Mouse (Mus musculus): ENCODE measurements at regions not wholly inside any gene's neighbourhood (a gene's known extent, or its start where the extent isn't known, plus 50 kb on each side); places are given as distances from the start of the nearest gene placed in this dataset.

GRCm38 (mm10) chr13:105377038-105377437 lies 66.4 kb upstream of the Htr1a start:
- DNase-seq (ENCODE audit: low spot score in 2 of 2): peak; percentile 73 to 81
- intact Hi-C loops (cut with DNase I): loop anchor here (1.0 to 10.0 kb wide), 4 partner anchors 110 to 562 kb away; partner anchors contain the start of genes Cwc27 and Rgs7bp

- no peak for DNase-seq (ENCODE audit: low spot score in 2 of 2)
- intact Hi-C loops (cut with DNase I): loop anchor here (5.0 to 10.0 kb wide), 3 partner anchors 326 to 564 kb away; partner anchors contain the start of genes Cwc27 and Rgs7bp
These were observed 64.9 kb upstream of the Htr1a start for GRCm38 (mm10) chr13:105378587-105378986.

- DNase-seq (ENCODE audit: low spot score in 2 of 2): no peak
- intact Hi-C loops (cut with DNase I): no loop called here
These were observed 56.2 kb upstream of the Htr1a start for GRCm38 (mm10) chr13:105387016-105387772.

All from left cerebral cortex, postnatal 25 days (tissue).